Mouse (Mus musculus): ENCODE results near the gene Ipo9. TPM values are rescaled to one million over a fixed set of nuclear protein-coding genes. Genes with fewer than 3 reads are reported as not detected.
A peak's percentile ranks its signal among the peaks of the same experiment; 100 is the strongest.
"Not testable (repeated sequence)": the region's sequence is repeated elsewhere in the genome, so short reads cannot be mapped to it uniquely, and the experiment has no call there.

Gene Ipo9
- polyA plus RNA-seq, 1 experiment from 2014 or later, result 107 TPM

- ATAC-seq (ENCODE audit: insufficient number of reproducible peaks, low FRiP score), result no peak
- H3K27ac ChIP-seq (ENCODE audit: poor library complexity, severe bottlenecking), result no peak overlapping the region
- H3K4me2 ChIP-seq, result no peak overlapping the region
- H3K4me3 ChIP-seq, result no peak overlapping the region
- H3K9ac ChIP-seq, result no peak overlapping the region
- peaks cover 20% of the 10 kb centered on the region for H3K4me1 ChIP-seq (replicated peaks)
- peaks cover 70% of the 10 kb centered on the region for H3K36me3 ChIP-seq
- no peaks in the 10 kb centered on the region for H3K9me3 ChIP-seq (replicated peaks)
- no peaks in the 10 kb centered on the region for H3K27me3 ChIP-seq (replicated peaks)
- 95% methylated on average over 5 of the region's 5 CpGs for WGBS
These were observed 46.1 kb downstream of the Ipo9 start for GRCm38 (mm10) chr1:135384171-135384570.

GRCm38 (mm10) chr1:135381560-135381959, 48.7 kb downstream of the Ipo9 start:
- H3K9ac ChIP-seq; H3K9me3 ChIP-seq (replicated peaks); ATAC-seq (ENCODE audit: insufficient number of reproducible peaks, low FRiP score); H3K4me2 ChIP-seq; H3K4me3 ChIP-seq; H3K27ac ChIP-seq (ENCODE audit: poor library complexity, severe bottlenecking); H3K27me3 ChIP-seq (replicated peaks): not testable (repeated sequence)
- WGBS, result 48% methylated on average over 6 of the region's 6 CpGs
- H3K36me3 ChIP-seq, result peaks cover 45% of the 10 kb centered on the region
- peaks cover 34% of the 10 kb centered on the region for H3K4me1 ChIP-seq (replicated peaks)

DNA sequence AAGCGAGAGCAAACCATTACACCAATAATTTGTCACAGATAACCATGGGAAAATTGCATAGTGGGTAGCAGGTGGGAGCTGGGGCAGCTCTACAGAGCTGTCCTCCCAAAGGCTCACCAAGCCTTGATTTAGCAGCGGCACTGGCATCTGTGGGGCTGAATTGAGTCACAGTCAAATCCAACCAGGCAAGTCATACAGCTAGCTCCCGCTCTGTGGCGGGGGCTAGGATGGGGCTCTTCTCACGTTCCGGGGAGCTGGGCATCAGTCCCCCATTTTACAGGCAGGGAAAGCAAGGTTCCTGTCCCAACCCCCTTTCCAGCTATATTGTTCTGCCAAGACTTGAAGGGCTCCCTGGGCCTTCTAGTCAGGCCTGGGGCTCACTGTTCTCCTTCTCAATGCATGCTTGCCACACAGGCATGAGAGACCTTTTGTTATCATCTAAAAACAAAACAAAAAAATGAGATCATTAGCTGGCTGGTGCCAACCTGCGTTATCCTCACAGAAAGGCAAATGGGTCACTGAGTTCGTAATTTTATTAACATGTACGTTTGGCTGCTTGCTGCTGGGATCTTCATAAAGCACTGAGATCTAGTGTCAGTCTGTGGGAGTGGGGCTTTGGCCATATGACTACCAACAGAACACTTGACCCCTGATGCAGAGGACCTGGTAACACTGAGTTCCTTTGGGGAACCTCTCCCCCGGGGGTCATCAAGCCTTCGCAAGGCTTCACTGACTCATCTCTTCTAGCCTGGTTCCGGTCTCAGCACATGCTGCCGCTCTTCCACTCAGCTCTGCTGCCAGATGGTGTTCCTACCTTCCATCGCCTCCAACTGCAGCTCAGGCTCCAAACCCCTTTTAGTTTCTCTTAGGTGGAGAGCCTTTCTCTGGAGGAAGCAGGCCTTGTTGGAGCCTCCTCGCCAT, 50.0 kb downstream of the Ipo9 start:
- Histone ChIP-seq H3K27ac (ENCODE audit: poor library complexity, severe bottlenecking) (no peak overlapping the region), H3K4me2 (no peak overlapping the region), H3K4me1 (replicated peaks) (peaks cover 37% of the 10 kb centered on the region), H3K27me3 (replicated peaks) (no peaks in the 10 kb centered on the region), H3K4me3 (no peak overlapping the region), H3K36me3 (peaks cover 33% of the 10 kb centered on the region), H3K9ac (no peak overlapping the region), H3K9me3 (replicated peaks) (no peaks in the 10 kb centered on the region)
- ATAC-seq (ENCODE audit: insufficient number of reproducible peaks, low FRiP score), result no peak
- WGBS, result 72% methylated on average over 15 of the region's 15 CpGs

DNA sequence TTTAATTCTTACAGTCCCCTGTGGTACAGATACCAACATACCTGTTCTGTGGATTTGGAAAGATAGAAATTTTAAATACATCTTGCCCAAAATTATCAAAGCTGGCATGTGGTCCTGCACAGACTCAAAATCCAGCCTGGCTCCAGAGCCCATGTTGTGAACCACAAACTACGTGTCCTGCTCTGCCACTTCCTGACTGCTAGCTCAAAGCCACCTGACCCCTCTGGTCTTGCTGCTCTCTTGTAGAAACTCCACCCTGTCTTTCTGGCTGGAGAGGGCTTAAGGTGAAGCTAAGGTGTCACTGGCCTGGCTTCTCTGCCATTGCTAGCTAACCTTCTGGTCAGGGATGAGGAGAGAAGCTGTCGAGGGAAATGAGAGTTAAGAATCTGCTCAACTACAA, 51.3 kb downstream of the Ipo9 start:
- no peaks in the 10 kb centered on the region for H3K27me3 ChIP-seq (replicated peaks)
- no peak overlapping the region for H3K27ac ChIP-seq (ENCODE audit: poor library complexity, severe bottlenecking)
- peaks cover 46% of the 10 kb centered on the region for H3K4me1 ChIP-seq (replicated peaks)
- H3K9ac ChIP-seq, result no peak overlapping the region
- no peak overlapping the region for H3K4me3 ChIP-seq
- H3K36me3 ChIP-seq, result peaks cover 21% of the 10 kb centered on the region
- WGBS, result 48% methylated on average over 2 of the region's 2 CpGs
- no peak overlapping the region for H3K4me2 ChIP-seq
- no peaks in the 10 kb centered on the region for H3K9me3 ChIP-seq (replicated peaks)
- ATAC-seq (ENCODE audit: insufficient number of reproducible peaks, low FRiP score), result no peak

DNA sequence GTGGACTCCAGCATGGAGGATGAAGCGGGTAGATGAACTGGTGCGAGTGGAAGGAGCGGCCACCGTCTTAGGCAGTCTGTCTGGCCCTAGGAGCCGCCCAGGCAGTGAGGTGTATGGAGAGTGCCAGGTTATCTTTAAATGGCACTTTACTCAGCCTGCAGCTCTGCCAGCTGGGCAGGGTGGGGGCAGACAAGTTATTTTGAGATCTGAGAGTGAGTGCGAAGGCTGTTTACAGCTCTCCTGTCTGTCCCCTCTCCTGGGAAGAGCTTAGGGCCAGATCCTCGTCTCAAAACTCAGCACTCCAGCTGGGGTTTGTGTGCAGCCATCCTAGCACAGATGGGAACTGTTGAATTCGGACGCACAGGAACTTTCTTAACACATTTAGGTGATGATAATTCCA, 51.7 kb downstream of the Ipo9 start:
- peaks cover 49% of the 10 kb centered on the region for H3K4me1 ChIP-seq (replicated peaks)
- H3K36me3 ChIP-seq, result peaks cover 16% of the 10 kb centered on the region
- no peaks in the 10 kb centered on the region for H3K9me3 ChIP-seq (replicated peaks)
- peak overlapping the region; percentile 48 for H3K4me2 ChIP-seq
- H3K4me3 ChIP-seq, result no peak overlapping the region
- ATAC-seq (ENCODE audit: insufficient number of reproducible peaks, low FRiP score), result no peak
- 0 out of 2 replicates have a peak overlapping the region, but pooled peaks have one; percentile 34 for H3K27ac ChIP-seq (ENCODE audit: poor library complexity, severe bottlenecking)
- 33% methylated on average over 9 of the region's 9 CpGs for WGBS
- H3K27me3 ChIP-seq (replicated peaks), result no peaks in the 10 kb centered on the region
- peak overlapping the region; percentile 33; the same call in 1 of the 2 replicates for H3K9ac ChIP-seq

DNA sequence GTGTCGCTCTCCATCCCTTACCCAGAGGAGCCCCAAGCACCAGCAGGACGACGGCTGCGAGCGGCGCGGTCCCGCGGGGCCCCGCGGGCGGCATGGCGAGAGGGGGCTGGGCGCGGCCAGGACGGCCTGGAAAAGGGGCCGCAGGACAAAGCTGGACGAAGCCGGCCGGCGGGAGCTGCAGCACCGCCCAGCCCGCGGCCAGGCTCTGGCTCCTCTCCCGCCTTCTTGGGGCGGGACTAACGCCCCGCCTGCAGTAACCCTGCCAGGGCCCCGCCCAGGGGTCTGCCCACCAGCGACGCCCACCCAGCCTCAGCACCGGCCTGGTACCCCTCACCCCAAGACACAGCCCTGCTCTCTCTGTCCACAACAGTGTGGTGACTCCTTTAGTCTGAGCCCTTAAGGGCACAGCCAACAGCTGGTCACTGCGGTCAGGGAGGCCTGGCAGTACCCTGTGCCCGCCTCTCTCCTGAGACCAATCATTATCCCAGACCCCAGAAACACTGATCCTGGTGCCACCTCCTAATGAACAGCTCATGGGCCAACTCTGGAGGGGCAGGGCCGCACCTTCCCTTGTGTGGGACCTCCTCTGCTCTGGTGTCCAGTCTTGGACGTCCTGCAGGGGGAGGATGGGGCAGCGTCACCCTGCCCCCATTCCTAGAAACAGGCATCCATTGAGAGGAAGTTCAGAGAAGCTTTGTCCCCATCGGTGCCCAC, 55.3 kb downstream of the Ipo9 start, which contains the start of gene Shisa4:
Shisa4 (minus strand) TSS at position 370 of the 714 bp plus-strand sequence.
- H3K9ac ChIP-seq, result peak within 1 kb of the TSS; percentile 87
- peak within 1 kb of the TSS; percentile 72 for H3K4me3 ChIP-seq
- peak; percentile 88 for ATAC-seq (ENCODE audit: insufficient number of reproducible peaks, low FRiP score)
- H3K9me3 ChIP-seq (replicated peaks), result no peaks in the 10 kb centered on the region
- H3K27ac ChIP-seq (ENCODE audit: poor library complexity, severe bottlenecking), result peak within 1 kb of the TSS; percentile 38; the same call in 1 of the 2 replicates
- whole genome bisulfite sequencing, result 3% methylated on average over 37 of the region's 38 CpGs
- H3K36me3 ChIP-seq, result no peaks in the 10 kb centered on the region
- peak within 1 kb of the TSS; percentile 97 for H3K4me2 ChIP-seq
- 0 out of 2 replicates have a peak, but pooled peaks cover 2% of the 10 kb centered on the region for H3K27me3 ChIP-seq (replicated peaks)
- H3K4me1 ChIP-seq (replicated peaks), result peaks cover 52% of the 10 kb centered on the region

GRCm38 (mm10) chr1:135374175-135374867, 56.0 kb downstream of the Ipo9 start:
- H3K27me3 ChIP-seq (replicated peaks), result peaks cover 9% of the 10 kb centered on the region
- peaks cover 45% of the 10 kb centered on the region for H3K4me1 ChIP-seq (replicated peaks)
- H3K9ac ChIP-seq, result peak overlapping the region; percentile 87
- no peak for ATAC-seq (ENCODE audit: insufficient number of reproducible peaks, low FRiP score)
- H3K4me3 ChIP-seq, result peak overlapping the region; percentile 72
- H3K27ac ChIP-seq (ENCODE audit: poor library complexity, severe bottlenecking), result peak overlapping the region; percentile 38; the same call in 1 of the 2 replicates
- H3K4me2 ChIP-seq, result peak overlapping the region; percentile 97
- WGBS, result 1% methylated on average over 19 of the region's 19 CpGs
- no peaks in the 10 kb centered on the region for H3K9me3 ChIP-seq (replicated peaks)
- H3K36me3 ChIP-seq, result no peaks in the 10 kb centered on the region

DNA sequence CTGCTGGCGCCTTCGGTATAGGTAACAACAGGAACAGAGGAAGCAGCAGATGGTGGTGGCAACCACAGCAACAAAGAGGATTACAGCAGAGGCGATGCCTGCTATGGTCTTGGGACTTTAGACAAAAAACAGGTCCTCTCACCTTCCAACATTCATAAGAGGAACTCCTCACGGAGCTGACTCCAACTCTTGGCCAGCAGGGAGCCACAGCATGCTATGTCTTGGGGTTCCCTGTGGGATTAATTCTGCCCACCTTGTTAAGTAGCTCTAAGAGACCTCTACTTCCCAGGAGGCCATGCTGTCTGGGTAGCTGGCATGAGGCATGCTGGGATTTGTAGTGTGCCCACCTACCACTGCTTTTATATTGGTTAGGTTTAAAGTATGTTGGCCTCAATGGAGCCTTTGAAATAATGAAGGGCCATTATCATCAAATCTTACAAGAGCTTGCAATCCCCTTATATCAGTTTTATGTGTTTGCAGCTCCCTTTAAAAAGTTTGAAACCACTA, 57.1 kb downstream of the Ipo9 start:
- no peak overlapping the region for H3K9ac ChIP-seq
- H3K27me3 ChIP-seq (replicated peaks), result peaks cover 13% of the 10 kb centered on the region
- H3K4me1 ChIP-seq (replicated peaks), result peaks cover 40% of the 10 kb centered on the region
- no peaks in the 10 kb centered on the region for H3K9me3 ChIP-seq (replicated peaks)
- 61% methylated on average over 4 of the region's 4 CpGs for WGBS
- H3K4me3 ChIP-seq, result no peak overlapping the region
- no peak overlapping the region for H3K4me2 ChIP-seq
- H3K27ac ChIP-seq (ENCODE audit: poor library complexity, severe bottlenecking), result no peak overlapping the region
- no peaks in the 10 kb centered on the region for H3K36me3 ChIP-seq
- no peak for ATAC-seq (ENCODE audit: insufficient number of reproducible peaks, low FRiP score)

- H3K4me1 ChIP-seq (replicated peaks), result peaks cover 37% of the 10 kb centered on the region
- WGBS, result 75% methylated on average over 5 of the region's 5 CpGs
- no peak overlapping the region for H3K27ac ChIP-seq (ENCODE audit: poor library complexity, severe bottlenecking)
- ATAC-seq (ENCODE audit: insufficient number of reproducible peaks, low FRiP score), result no peak
- H3K4me3 ChIP-seq, result no peak overlapping the region
- peak overlapping the region; percentile 88; the same call in 1 of the 2 replicates for H3K4me2 ChIP-seq
- peaks cover 17% of the 10 kb centered on the region for H3K27me3 ChIP-seq (replicated peaks)
- H3K36me3 ChIP-seq, result no peaks in the 10 kb centered on the region
- no peaks in the 10 kb centered on the region for H3K9me3 ChIP-seq (replicated peaks)
- H3K9ac ChIP-seq, result peak overlapping the region; percentile 65; the same call in 1 of the 2 replicates
These were observed 60.9 kb downstream of the Ipo9 start for GRCm38 (mm10) chr1:135369415-135369814.

DNA sequence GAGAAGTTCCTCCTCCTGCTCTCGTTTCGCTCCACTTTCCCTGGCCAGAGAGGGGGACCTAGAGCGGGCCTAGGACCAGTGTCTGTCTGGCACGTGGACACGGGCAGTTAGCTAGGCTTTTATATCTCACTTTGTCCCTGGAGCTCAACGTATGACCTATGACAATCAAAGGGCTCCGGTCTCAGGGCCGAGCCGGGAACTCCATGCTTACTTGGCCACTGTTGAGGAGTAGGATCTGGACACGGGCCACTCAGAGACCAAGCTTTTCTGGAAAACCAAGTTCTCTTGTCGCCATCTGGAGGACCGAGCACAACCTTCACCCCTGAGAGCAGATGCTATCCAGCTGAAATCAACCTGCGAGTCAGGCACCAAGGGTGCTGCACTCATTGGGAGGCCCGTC, 61.3 kb downstream of the Ipo9 start:
- peaks cover 33% of the 10 kb centered on the region for H3K4me1 ChIP-seq (replicated peaks)
- 8% methylated on average over 14 of the region's 14 CpGs for WGBS
- ATAC-seq (ENCODE audit: insufficient number of reproducible peaks, low FRiP score), result no peak

More for the DNA sequence above, 61.3 kb downstream of the Ipo9 start:
- Histone ChIP-seq H3K9me3 (replicated peaks) (no peaks in the 10 kb centered on the region), H3K4me3 (peak overlapping the region; percentile 49), H3K9ac (peak overlapping the region; percentile 65), H3K27ac (ENCODE audit: poor library complexity, severe bottlenecking) (no peak overlapping the region), H3K27me3 (replicated peaks) (peaks cover 17% of the 10 kb centered on the region), H3K4me2 (peak overlapping the region; percentile 88), H3K36me3 (no peaks in the 10 kb centered on the region)
